Mouse (Mus musculus): Measurements from ENCODE around the gene Dnajc4.

DNA sequence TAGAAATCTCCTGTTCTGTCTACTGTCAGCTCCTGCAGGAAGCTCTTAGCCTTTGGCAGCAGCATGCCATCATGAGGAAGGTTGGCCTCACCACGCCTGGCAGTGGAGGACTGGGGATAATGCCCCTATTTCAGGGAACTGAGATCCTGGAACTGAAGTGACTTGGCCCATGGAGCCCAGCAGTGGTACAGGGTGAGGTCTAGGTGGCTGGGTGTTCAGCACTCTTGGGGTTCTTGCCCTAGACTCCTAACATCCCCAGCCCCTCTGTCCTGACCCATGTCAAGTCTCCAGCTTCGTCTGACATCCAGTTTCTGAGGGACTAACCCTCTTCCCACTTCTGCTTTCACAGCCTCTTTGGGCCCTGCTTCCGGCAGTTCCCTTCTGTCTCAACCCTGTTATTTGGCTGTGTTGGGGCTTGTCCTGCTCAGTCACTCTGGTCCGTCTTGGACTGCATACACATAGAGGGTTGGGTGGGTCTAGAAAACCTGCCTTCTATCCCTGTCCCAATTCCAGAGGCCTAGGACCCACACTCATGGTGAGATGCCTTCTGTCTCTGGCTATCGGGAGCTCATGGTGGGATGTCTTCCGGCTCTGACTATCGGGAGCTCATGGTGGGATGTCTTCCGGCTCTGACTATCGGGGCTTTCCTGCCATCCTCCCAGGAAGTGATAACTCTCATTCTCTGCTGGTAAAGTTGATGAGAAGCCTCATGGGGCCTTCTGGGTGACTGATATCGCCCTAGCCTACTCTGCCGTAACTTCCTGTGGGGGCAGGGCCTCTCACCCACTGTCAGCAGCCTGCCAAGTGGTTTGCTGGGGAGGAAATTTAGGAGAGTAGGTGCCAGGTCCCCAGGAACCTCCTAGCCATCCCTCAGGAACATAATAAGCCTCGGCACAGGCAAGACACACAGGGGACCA lies 25.4 kb upstream of the Dnajc4 start:
- TF ChIP-seq POLR2A (IDR thresholded peaks at IDR 0.05; ENCODE audit: low read depth, low read length) (peak; percentile 20; the same call in 1 of the 2 replicates), CTCF (IDR thresholded peaks at IDR 0.05; ENCODE audit: extremely low read depth, insufficient read depth, insufficient read length, insufficient replicate concordance) (no peak)
